Mouse (Mus musculus) MEL (cell line): Measurements from ENCODE around the gene Sema6d. TPM values are rescaled to one million over a fixed set of nuclear protein-coding genes. Genes with fewer than 3 reads are reported as not detected.

Experiments
- DNase-seq: peaks from one replicate; pipeline ENCODE4 v3.0.0; 2011; ENCODE audit warnings: low read depth, low spot score
- H3K27ac ChIP-seq: 2 replicates; pipeline ENCODE4 v1.5.1; 2012; ENCODE audit warnings: low read depth, mild to moderate bottlenecking, control low read depth, low read length, moderate library complexity; ENCODE audit not compliant: control insufficient read depth
- H3K27me3 ChIP-seq, 2 experiments: fragments of 150-350 bp in 1 of 2; sonication (generic) in 1 of 2; 2 replicates each; pipeline ENCODE4 v1.6.1; 2012; ENCODE audit warnings: low read length in 2 of 2, mild to moderate bottlenecking in 2 of 2, improper control_type of control experiment in 1 of 2, moderate library complexity in 1 of 2; ENCODE audit not compliant: insufficient read depth in 2 of 2, control insufficient read depth in 1 of 2
- H3K36me3 ChIP-seq, 2 experiments: 2 replicates each; pipeline ENCODE4 v1.6.1; 2012 to 2014; ENCODE audit warnings: low read length in 2 of 2, improper control_type of control experiment in 1 of 2, inconsistent platforms in 1 of 2, mild to moderate bottlenecking in 1 of 2; ENCODE audit not compliant: insufficient read depth in 2 of 2, control insufficient read depth in 1 of 2
- H3K4me1 ChIP-seq, 2 experiments: fragments of 150-350 bp in 1 of 2; sonication (generic) in 1 of 2; 2 replicates each; pipeline ENCODE4 v1.6.1; 2012; ENCODE audit warnings: low read length in 2 of 2, improper control_type of control experiment in 1 of 2, mild to moderate bottlenecking in 1 of 2; ENCODE audit not compliant: insufficient read depth in 2 of 2, control insufficient read depth in 1 of 2
- H3K4me3 ChIP-seq, 2 experiments: fragments of 150-350 bp in 1 of 2; sonication (generic) in 1 of 2; 2 replicates each; pipeline ENCODE4 v1.5.1; 2012; ENCODE audit warnings: low read depth in 2 of 2, low read length in 2 of 2, mild to moderate bottlenecking in 2 of 2, moderate library complexity in 2 of 2, control low read depth in 1 of 2, improper control_type of control experiment in 1 of 2; ENCODE audit not compliant: control insufficient read depth in 1 of 2, insufficient read depth in 1 of 2
- H3K79me2 ChIP-seq: 2 replicates; pipeline ENCODE4 v1.6.1; 2012; ENCODE audit warnings: mild to moderate bottlenecking, low read length, moderate library complexity; ENCODE audit not compliant: control insufficient read depth, poor library complexity, insufficient read depth
- H3K9ac ChIP-seq: 2 replicates; pipeline ENCODE4 v1.6.1; 2012; ENCODE audit warnings: low read depth, mild to moderate bottlenecking, control low read depth, low read length, moderate library complexity; ENCODE audit not compliant: control insufficient read depth, poor library complexity, severe bottlenecking
- H3K9me3 ChIP-seq: fragments of 150-350 bp; sonication (generic); replicated peaks from 2 replicates; pipeline ENCODE4 v1.6.1; 2012; ENCODE audit warnings: mild to moderate bottlenecking, low read length, improper control_type of control experiment, moderate library complexity; ENCODE audit not compliant: insufficient read depth
- CHD1 ChIP-seq: IDR thresholded peaks from 2 replicates; pipeline ENCODE4 v1.6.1; 2012; ENCODE audit warnings: low read depth, mild to moderate bottlenecking, inconsistent platforms, low read length, improper control_type of control experiment
- CTCF ChIP-seq, 3 experiments: IDR thresholded peaks in 2 of 3; conservative IDR thresholded peaks in 1 of 3; 2 replicates each; pipeline ENCODE4 v1.5.1; 2011 to 2012; ENCODE audit warnings: low read length in 3 of 3, low read depth in 2 of 3, mild to moderate bottlenecking in 2 of 3, improper control_type of control experiment in 1 of 3, inconsistent platforms in 1 of 3, mixed read lengths in 1 of 3, moderate library complexity in 1 of 3; ENCODE audit not compliant: control insufficient read depth in 1 of 3, insufficient read depth in 1 of 3, poor library complexity in 1 of 3, severe bottlenecking in 1 of 3
- ETS1 ChIP-seq: IDR thresholded peaks from 2 replicates; pipeline ENCODE4 v1.6.1; 2012; ENCODE audit warnings: low read depth, mild to moderate bottlenecking, inconsistent platforms, low read length, improper control_type of control experiment, moderate library complexity
- GATA1 ChIP-seq: IDR thresholded peaks from 2 replicates; pipeline ENCODE4 v1.6.1; 2011; ENCODE audit warnings: low read depth, low read length, improper control_type of control experiment
- JUND ChIP-seq: IDR thresholded peaks from 2 replicates; pipeline ENCODE4 v1.6.1; 2011; ENCODE audit warnings: low read depth, mild to moderate bottlenecking, improper control_type of control experiment, low read length
- KAT2A ChIP-seq: conservative IDR thresholded peaks from 2 replicates; pipeline ENCODE4 v1.6.1; 2012; ENCODE audit warnings: low read depth, low read length, improper control_type of control experiment, inconsistent platforms
- MAFK ChIP-seq: IDR thresholded peaks from 2 replicates; pipeline ENCODE4 v1.6.1; 2011; ENCODE audit warnings: low read depth, mild to moderate bottlenecking, low read length, improper control_type of control experiment, borderline replicate concordance
- MAX ChIP-seq: IDR thresholded peaks from 2 replicates; pipeline ENCODE4 v1.6.1; 2011; ENCODE audit warnings: low read length, improper control_type of control experiment
- MAZ ChIP-seq: IDR thresholded peaks from 2 replicates; pipeline ENCODE4 v1.6.1; 2012; ENCODE audit warnings: low read depth, mild to moderate bottlenecking, inconsistent platforms, low read length, improper control_type of control experiment
- MYB ChIP-seq: IDR thresholded peaks from 2 replicates; pipeline ENCODE4 v1.6.1; 2011; ENCODE audit warnings: mild to moderate bottlenecking, low read depth, low read length, improper control_type of control experiment
- MYC ChIP-seq: IDR thresholded peaks from 2 replicates; pipeline ENCODE4 v1.6.1; 2011; ENCODE audit warnings: low read depth, mild to moderate bottlenecking, low read length, improper control_type of control experiment, moderate library complexity
- NELFE ChIP-seq: IDR thresholded peaks from 2 replicates; pipeline ENCODE4 v1.6.1; 2011; ENCODE audit warnings: low read depth, low read length, improper control_type of control experiment
- NRF1 ChIP-seq: IDR thresholded peaks from 2 replicates; pipeline ENCODE4 v1.6.1; 2014; ENCODE audit warnings: low read depth, mild to moderate bottlenecking, inconsistent platforms, low read length, improper control_type of control experiment, moderate library complexity; ENCODE audit not compliant: poor library complexity, insufficient read depth, severe bottlenecking
- USF2 ChIP-seq, 2 experiments: IDR thresholded peaks; 2 replicates each; pipeline ENCODE4 v1.6.1; 2011 to 2012; ENCODE audit warnings: improper control_type of control experiment in 2 of 2, low read length in 2 of 2, borderline replicate concordance in 1 of 2, inconsistent platforms in 1 of 2, low read depth in 1 of 2, mild to moderate bottlenecking in 1 of 2; ENCODE audit not compliant: insufficient read depth in 1 of 2
- ZC3H11A ChIP-seq: IDR thresholded peaks from 2 replicates; pipeline ENCODE4 v1.6.1; 2012; ENCODE audit warnings: low read depth, mild to moderate bottlenecking, inconsistent platforms, low read length, improper control_type of control experiment
- ZMIZ1 ChIP-seq: IDR thresholded peaks from 2 replicates; pipeline ENCODE4 v1.6.1; 2012; ENCODE audit warnings: low read depth, mild to moderate bottlenecking, inconsistent platforms, low read length, improper control_type of control experiment, moderate library complexity
- polyA plus RNA-seq, 2 experiments: library from polyadenylated mRNA; stranded (reverse) in 1 of 2; unstranded in 1 of 2; fragments of >175 nt in 1 of 2; fragments of >200 nt in 1 of 2; gene quantifications; 2 replicates each; pipeline versions ENCODE4 v1.2.1 to v1.2.4; 2012; ENCODE audit warnings: low replicate concordance in 2 of 2, low read depth in 1 of 2; ENCODE audit not compliant: insufficient read length in 2 of 2, insufficient read depth in 1 of 2, missing spikeins in 1 of 2
- total RNA-seq: library from RNA; depleted of rRNA; stranded (reverse); fragments of 300-350 nt; gene quantifications from 2 replicates; pipeline ENCODE4 v1.2.3, GENCODE M21; 2012

Gene Sema6d
- total and polyA plus RNA-seq, 3 experiments = not detected

- H3K79me2 ChIP-seq = no peaks in the 10 kb centered on the region
- H3K9ac ChIP-seq = no peak overlapping the region
- no peaks in the 10 kb centered on the region for H3K27me3 ChIP-seq
- TF ChIP-seq ZMIZ1 = no peak
- peak in 1 of 3 experiments; percentile 16; a peak in 1 of 6 replicates for TF ChIP-seq CTCF (IDR thresholded peaks at IDR 0.05 in 2 of 3, conservative IDR thresholded peaks at IDR 0.05 in 1 of 3; ENCODE audit: control insufficient read depth in 1 of 3, insufficient read depth in 1 of 3, low read depth in 2 of 3, low read length in 3 of 3, poor library complexity in 1 of 3, severe bottlenecking in 1 of 3)
- TF ChIP-seq, all 39 proteins: peak for 1
- H3K9me3 ChIP-seq = no peaks in the 10 kb centered on the region
- no peak overlapping the region for H3K4me3 ChIP-seq
- no peak overlapping the region for H3K27ac ChIP-seq
- no peaks in the 10 kb centered on the region for H3K4me1 ChIP-seq
- no peaks in the 10 kb centered on the region for H3K36me3 ChIP-seq
- DNase-seq = no peak
Observed at GRCm38 (mm10) chr2:124100486-124101200, 10.9 kb downstream of the Sema6d start.

- no peak for TF ChIP-seq MAZ
- no peak for TF ChIP-seq MAFK
- TF ChIP-seq NRF1 = no peak
- no peak for TF ChIP-seq ETS1
- TF ChIP-seq USF2 (IDR thresholded peaks at IDR 0.05; ENCODE audit: borderline replicate concordance in 1 of 2, insufficient read depth in 1 of 2, low read depth in 1 of 2, low read length in 2 of 2) = no peak
- no peak for TF ChIP-seq MAX
- no peak for TF ChIP-seq JUND
- TF ChIP-seq KAT2A = no peak
- no peak for TF ChIP-seq MYC
- no peak for TF ChIP-seq ZC3H11A
- TF ChIP-seq GATA1 = no peak
- no peak for TF ChIP-seq CHD1
- no peak for TF ChIP-seq NELFE
- no peak for TF ChIP-seq MYB
- H3K27me3 ChIP-seq = no peaks in the 10 kb centered on the region
- no peaks in the 10 kb centered on the region for H3K4me1 ChIP-seq
- no peaks in the 10 kb centered on the region for H3K79me2 ChIP-seq
- H3K27ac ChIP-seq = no peak overlapping the region
- no peak overlapping the region for H3K4me3 ChIP-seq
- H3K36me3 ChIP-seq = no peaks in the 10 kb centered on the region
- H3K9me3 ChIP-seq = no peaks in the 10 kb centered on the region
- no peak overlapping the region for H3K9ac ChIP-seq
- DNase-seq = no peak
Observed at GRCm38 (mm10) chr2:124101201-124101517, 11.4 kb downstream of the Sema6d start.
